Mouse (Mus musculus) lung, embryonic 15.5 days (tissue): ENCODE measurements around the gene Lcn12. TPM values are rescaled to one million over a fixed set of nuclear protein-coding genes. Genes with fewer than 3 reads are reported as not detected.

Source experiments
- ATAC-seq: fragments of 200-750 bp; cut with Nextera tagmentation; 2 replicates; pipeline ENCODE4 v1.8.0; 2017; ENCODE audit warnings: moderate number of reproducible peaks, borderline replicate concordance; ENCODE audit not compliant: low FRiP score, low TSS enrichment; ENCODE audit errors: extremely low read depth
- H3K27ac ChIP-seq: fragments of 300-500 bp; sonication (generic); 2 replicates; pipeline ENCODE4 v1.5.1; 2015; ENCODE audit warnings: moderate library complexity, mild to moderate bottlenecking, inconsistent platforms
- H3K27me3 ChIP-seq: fragments of 300-500 bp; sonication (generic); 2 replicates; pipeline ENCODE4 v1.6.1; 2015; ENCODE audit warnings: inconsistent platforms
- H3K36me3 ChIP-seq: fragments of 300-500 bp; sonication (generic); 2 replicates; pipeline ENCODE4 v1.6.1; 2015; ENCODE audit warnings: inconsistent platforms
- H3K4me1 ChIP-seq: fragments of 300-500 bp; sonication (generic); 2 replicates; pipeline ENCODE4 v1.6.1; 2015; ENCODE audit warnings: inconsistent platforms
- H3K4me2 ChIP-seq: fragments of 300-500 bp; sonication (generic); 2 replicates; pipeline ENCODE4 v1.6.1; 2015; ENCODE audit warnings: inconsistent platforms, mild to moderate bottlenecking, moderate library complexity
- H3K4me3 ChIP-seq: fragments of 300-500 bp; sonication (generic); 2 replicates; pipeline ENCODE4 v1.5.1; 2015; ENCODE audit warnings: mild to moderate bottlenecking, inconsistent platforms
- H3K9ac ChIP-seq: fragments of 300-500 bp; sonication (generic); 2 replicates; pipeline ENCODE4 v1.6.1; 2015; ENCODE audit warnings: inconsistent platforms
- H3K9me3 ChIP-seq: fragments of 300-500 bp; sonication (generic); 2 replicates; pipeline ENCODE4 v1.6.1; 2016; ENCODE audit warnings: inconsistent platforms
- WGBS: fragments of 180-500 bp; shearing (Covaris S2); methylation state at CpG from one replicate; pipeline ENCODE4 v1.1.7; 2015; 5-methylcytosine and 5-hydroxymethylcytosine counted together
- polyA plus RNA-seq: library from polyadenylated mRNA; unstranded; fragments of >200 nt; fragmentation: Nextera tagmentation; extraction: Ambion mirVana; gene quantifications from 2 replicates; pipeline ENCODE4 v1.2.1, GENCODE M21; 2015

The Lcn12 gene
- polyA plus RNA-seq, 1 experiment from 2014 or later, result not detected

- WGBS, result 68% methylated on average over 6 of the region's 6 CpGs
- no peaks in the 10 kb centered on the region for H3K36me3 ChIP-seq
- H3K4me2 ChIP-seq, result no peak overlapping the region
- no peak overlapping the region for H3K27ac ChIP-seq
- H3K27me3 ChIP-seq, result no peaks in the 10 kb centered on the region
- no peak overlapping the region for H3K4me3 ChIP-seq
- no peaks in the 10 kb centered on the region for H3K4me1 ChIP-seq
- no peak for ATAC-seq
- no peak overlapping the region for H3K9ac ChIP-seq
- no peaks in the 10 kb centered on the region for H3K9me3 ChIP-seq
These were observed 5.6 kb downstream of the Lcn12 start for GRCm38 (mm10) chr2:25487965-25488670.

DNA sequence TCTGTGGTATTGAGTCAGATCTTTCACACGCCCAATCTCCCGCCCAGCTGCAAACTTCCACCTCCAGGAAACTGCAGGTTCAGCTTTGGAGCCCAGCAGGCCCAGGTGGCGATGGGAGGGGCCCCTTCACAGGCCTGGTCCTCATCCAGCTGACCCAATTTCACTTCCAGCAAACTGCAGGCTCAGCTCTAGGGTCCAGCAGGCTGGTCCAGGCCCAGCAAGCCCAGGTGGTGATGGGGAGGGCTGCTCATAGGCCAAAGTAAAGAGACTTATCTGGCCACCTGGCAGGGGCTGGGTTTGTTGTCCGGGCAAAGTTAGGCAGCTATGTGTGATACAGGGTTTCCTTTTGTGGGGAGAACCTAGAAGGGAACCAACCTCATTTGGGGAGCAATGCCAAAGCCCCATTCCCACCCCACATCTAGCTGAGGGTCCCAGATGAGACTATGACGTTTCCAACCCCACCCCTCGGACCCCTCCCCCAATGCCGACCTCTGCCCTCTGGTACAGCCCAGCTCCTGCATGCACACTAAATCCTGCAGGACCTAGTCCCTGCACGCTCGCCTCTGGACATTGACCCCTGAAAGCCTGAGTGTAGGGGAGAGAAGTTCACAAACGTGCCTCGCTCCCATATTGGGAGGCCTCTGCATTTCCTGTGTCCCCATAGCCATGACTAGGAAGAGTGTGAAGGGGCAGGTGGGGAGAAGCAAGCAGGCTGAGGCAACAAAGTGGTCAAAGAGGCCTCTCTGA lies 8.6 kb downstream of the Lcn12 start:
- ATAC-seq, result no peak
- no peaks in the 10 kb centered on the region for H3K4me1 ChIP-seq
- H3K27ac ChIP-seq, result no peak overlapping the region
- H3K4me3 ChIP-seq, result no peak overlapping the region
- no peaks in the 10 kb centered on the region for H3K36me3 ChIP-seq
- 63% methylated on average over 11 of the region's 11 CpGs for WGBS
- no peak overlapping the region for H3K4me2 ChIP-seq
- no peaks in the 10 kb centered on the region for H3K9me3 ChIP-seq
- H3K27me3 ChIP-seq, result no peaks in the 10 kb centered on the region
- no peak overlapping the region for H3K9ac ChIP-seq

DNA sequence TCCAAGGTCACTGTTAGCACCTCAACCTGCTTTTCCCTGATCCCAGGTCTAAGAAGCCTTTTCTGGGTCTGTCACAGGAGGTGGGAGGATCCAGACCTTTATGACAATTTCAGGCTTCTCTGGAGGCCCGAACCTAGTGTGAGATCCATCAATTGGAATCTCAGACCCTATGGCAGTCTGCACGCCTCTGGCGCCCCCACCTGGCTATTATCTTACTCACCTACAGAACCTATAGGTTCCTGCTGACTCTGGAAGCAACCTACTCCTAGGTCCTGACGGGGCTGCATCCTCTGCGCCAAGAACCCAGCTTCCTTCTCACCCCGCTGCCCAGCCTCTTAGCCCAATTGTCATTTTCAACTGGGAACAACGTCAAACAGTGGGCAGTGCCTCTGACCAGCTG lies 10.7 kb downstream of the Lcn12 start:
- H3K9ac ChIP-seq, result no peak overlapping the region
- no peak overlapping the region for H3K27ac ChIP-seq
- H3K27me3 ChIP-seq, result no peaks in the 10 kb centered on the region
- WGBS, result 20% methylated on average over 7 of the region's 7 CpGs
- no peak for ATAC-seq
- H3K4me2 ChIP-seq, result no peak overlapping the region
- H3K9me3 ChIP-seq, result no peaks in the 10 kb centered on the region
- H3K4me1 ChIP-seq, result no peaks in the 10 kb centered on the region
- no peaks in the 10 kb centered on the region for H3K36me3 ChIP-seq
- H3K4me3 ChIP-seq, result no peak overlapping the region

DNA sequence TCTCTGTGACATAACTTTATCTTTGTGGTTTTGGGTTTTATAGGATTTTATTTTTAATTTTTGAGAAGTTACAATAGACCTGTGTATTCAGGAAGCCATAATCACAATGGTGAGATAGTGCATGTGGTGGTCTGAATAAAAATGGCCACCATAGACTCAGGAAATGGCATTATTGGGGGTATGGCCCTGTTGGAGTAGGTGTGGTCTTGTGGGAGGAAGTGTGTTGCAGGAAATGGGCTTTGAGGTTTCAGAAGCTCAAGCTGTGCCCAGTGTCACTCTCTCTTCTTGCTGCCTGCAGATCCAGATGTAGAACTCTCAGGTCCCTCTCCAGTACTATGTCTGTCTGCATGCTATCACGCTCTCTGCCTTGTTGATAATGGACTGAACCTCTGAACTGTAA lies 13.2 kb downstream of the Lcn12 start:
- H3K27ac ChIP-seq, result no peak overlapping the region
- no peaks in the 10 kb centered on the region for H3K4me1 ChIP-seq
- H3K27me3 ChIP-seq, result no peaks in the 10 kb centered on the region
- H3K4me3 ChIP-seq, result no peak overlapping the region
- ATAC-seq, result no peak
- no peaks in the 10 kb centered on the region for H3K36me3 ChIP-seq
- H3K4me2 ChIP-seq, result no peak overlapping the region
- no peak overlapping the region for H3K9ac ChIP-seq
- H3K9me3 ChIP-seq, result no peaks in the 10 kb centered on the region
- 85% methylated on average over 1 of the region's 1 CpGs for WGBS

DNA sequence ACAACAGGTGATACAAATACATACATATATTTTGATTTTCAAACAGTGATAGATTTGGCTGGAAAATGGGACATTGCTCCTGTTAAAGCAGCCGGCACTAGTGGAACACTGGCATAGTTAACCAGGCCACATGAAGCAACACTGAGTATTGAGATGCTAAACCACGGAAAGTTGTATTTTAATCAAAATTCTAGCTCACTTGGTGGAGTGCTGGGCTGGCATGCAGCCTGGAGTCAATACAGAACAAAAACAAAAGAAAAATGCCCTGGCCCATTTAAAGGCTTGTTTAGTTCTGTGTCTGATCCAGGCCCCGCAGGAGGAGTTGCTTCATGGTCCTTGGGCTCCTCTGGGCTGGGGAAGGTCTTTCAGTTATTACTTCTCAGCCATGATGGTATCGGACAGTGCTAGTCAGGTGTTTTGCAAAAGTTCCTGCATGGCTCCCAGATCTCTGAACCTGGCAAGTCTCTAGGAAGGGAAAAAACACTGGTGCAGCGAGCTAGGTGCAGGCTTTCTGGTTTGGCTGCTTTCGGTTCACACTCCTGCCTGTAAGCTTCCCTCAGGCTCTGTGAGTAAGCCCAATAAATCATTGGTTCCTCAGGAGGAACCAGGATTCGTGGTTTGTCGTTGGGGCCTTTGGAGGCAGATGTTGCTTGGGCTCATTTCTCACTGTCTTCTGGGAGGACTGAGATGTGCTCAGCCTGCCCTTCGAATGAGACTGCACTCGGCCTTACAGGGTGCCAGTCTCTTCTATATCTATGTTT lies 14.0 kb downstream of the Lcn12 start:
- no peak for ATAC-seq

DNA sequence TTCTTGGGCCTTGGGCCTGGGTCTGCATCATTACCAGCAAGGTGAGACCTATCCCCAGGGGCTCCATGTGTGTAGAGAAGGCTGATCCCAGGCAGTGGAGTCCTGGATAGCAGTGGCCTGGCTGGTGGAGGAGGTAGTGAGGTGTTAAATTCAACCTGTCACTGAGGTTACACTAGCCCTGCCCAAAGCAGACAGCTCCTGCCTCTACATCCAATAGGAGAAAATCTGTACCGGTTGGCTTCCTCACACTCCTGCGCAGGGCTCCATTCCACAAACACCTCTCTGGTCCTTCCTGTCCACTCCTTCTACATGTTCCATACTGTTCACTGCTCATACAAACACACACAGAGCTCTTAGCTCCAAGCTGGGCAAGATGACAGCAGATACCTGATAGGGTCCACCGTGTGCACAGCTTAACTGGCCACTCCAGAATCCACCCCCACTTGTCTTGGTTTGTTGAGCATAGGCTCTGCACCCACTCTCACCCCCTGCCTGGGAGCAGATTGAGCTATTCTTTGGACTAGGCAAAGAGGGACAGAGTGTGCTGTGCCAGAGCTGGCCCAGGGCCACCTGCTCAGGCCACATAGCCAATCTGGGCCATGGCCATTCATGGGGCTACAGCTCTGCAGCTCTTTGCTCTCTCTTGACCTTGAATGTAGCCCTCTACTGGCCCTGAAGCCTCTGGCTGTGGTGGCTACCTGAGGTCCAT lies 15.6 kb downstream of the Lcn12 start:
- peak; percentile 16; the same call in 1 of the 2 replicates for ATAC-seq
- Histone ChIP-seq H3K4me3 (no peak overlapping the region), H3K4me1 (no peaks in the 10 kb centered on the region), H3K4me2 (no peak overlapping the region), H3K36me3 (no peaks in the 10 kb centered on the region), H3K9me3 (no peaks in the 10 kb centered on the region), H3K27ac (no peak overlapping the region), H3K9ac (no peak overlapping the region), H3K27me3 (no peaks in the 10 kb centered on the region)
- 72% methylated on average over 3 of the region's 3 CpGs for WGBS

More for the DNA sequence above, 14.0 kb downstream of the Lcn12 start:
- Histone ChIP-seq H3K4me1 (no peaks in the 10 kb centered on the region), H3K9me3 (no peaks in the 10 kb centered on the region), H3K27me3 (no peaks in the 10 kb centered on the region), H3K4me2 (no peak overlapping the region), H3K36me3 (no peaks in the 10 kb centered on the region), H3K4me3 (no peak overlapping the region), H3K27ac (no peak overlapping the region), H3K9ac (no peak overlapping the region)
- WGBS, result 64% methylated on average over 10 of the region's 10 CpGs

GRCm38 (mm10) chr2:25477541-25477940 lies 16.2 kb downstream of the Lcn12 start:
- Histone ChIP-seq H3K4me1 (no peaks in the 10 kb centered on the region), H3K27me3 (no peaks in the 10 kb centered on the region), H3K27ac (no peak overlapping the region), H3K9me3 (no peaks in the 10 kb centered on the region), H3K4me2 (no peak overlapping the region), H3K36me3 (no peaks in the 10 kb centered on the region), H3K9ac (no peak overlapping the region), H3K4me3 (no peak overlapping the region)
- WGBS, result 82% methylated on average over 8 of the region's 8 CpGs
- no peak for ATAC-seq

DNA sequence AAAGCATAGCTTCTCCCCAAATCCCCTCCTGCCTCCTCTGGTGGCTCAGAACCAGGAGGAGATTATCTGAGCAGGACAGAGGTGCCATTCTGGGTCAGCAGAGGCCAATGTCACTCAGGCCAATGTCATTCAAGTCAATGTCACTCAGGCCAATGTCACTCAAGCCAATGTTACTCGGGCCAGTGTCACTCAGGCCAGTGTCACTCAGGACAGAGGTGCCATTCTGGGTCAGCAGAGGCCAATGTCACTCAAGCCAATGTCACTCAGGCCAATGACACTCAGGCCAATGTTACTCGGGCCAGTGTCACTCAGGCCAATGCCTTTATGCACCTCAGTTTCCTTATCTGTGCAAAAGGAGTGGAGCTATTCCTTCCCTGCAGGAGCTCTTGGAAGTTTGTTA lies 21.2 kb downstream of the Lcn12 start:
- H3K36me3 ChIP-seq, result no peaks in the 10 kb centered on the region
- H3K27me3 ChIP-seq, result no peaks in the 10 kb centered on the region
- no peaks in the 10 kb centered on the region for H3K9me3 ChIP-seq
- no peak for ATAC-seq
- no peak overlapping the region for H3K27ac ChIP-seq
- 50% methylated on average over 2 of the region's 2 CpGs for WGBS
- no peak overlapping the region for H3K4me2 ChIP-seq
- peaks cover 15% of the 10 kb centered on the region; the same call in 1 of the 2 replicates for H3K4me1 ChIP-seq
- H3K4me3 ChIP-seq, result no peak overlapping the region
- H3K9ac ChIP-seq, result no peak overlapping the region

DNA sequence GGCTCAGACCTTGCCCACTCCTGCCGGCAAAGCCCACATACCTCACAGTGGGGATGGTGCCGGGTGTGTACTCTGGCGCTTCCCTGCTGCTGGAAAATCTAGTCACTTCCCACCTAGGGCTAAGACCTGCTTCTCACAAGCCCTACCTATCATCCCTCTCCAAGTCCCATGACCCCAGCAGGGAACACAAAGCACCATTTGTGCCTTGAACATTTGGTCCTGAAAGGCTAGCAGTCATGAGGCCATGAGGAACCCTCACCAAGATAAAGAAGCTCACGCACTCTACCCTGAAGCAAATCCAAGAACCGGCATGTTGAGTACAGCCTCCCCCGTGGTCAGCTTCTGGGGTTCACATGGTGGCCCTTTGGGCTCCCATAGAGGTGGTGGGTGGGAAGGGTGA lies 23.7 kb downstream of the Lcn12 start, which contains the start of gene Ptgds:
Ptgds (minus strand) TSS at position 78 of the 400 bp plus-strand sequence.
- Histone ChIP-seq H3K4me2 (no peak within 1 kb of the TSS), H3K9ac (no peak within 1 kb of the TSS)
- 33% methylated on average over 6 of the region's 6 CpGs for WGBS

GRCm38 (mm10) chr2:25468962-25469915 lies 24.5 kb downstream of the Lcn12 start:
- WGBS, result 63% methylated on average over 10 of the region's 10 CpGs
- H3K36me3 ChIP-seq, result no peaks in the 10 kb centered on the region
- H3K4me1 ChIP-seq, result peaks cover 15% of the 10 kb centered on the region; the same call in 1 of the 2 replicates
- H3K27me3 ChIP-seq, result no peaks in the 10 kb centered on the region
- peak; percentile 36; the same call in 1 of the 2 replicates for ATAC-seq
- H3K27ac ChIP-seq, result peak overlapping the region; percentile 25
- H3K4me3 ChIP-seq, result no peak overlapping the region
- H3K9me3 ChIP-seq, result no peaks in the 10 kb centered on the region
- no peak overlapping the region for H3K9ac ChIP-seq
- no peak overlapping the region for H3K4me2 ChIP-seq

More for the DNA sequence above, 23.7 kb downstream of the Lcn12 start, which contains the start of gene Ptgds:
- Histone ChIP-seq H3K27ac (peak within 1 kb of the TSS; percentile 25), H3K36me3 (no peaks in the 10 kb centered on the region), H3K27me3 (no peaks in the 10 kb centered on the region), H3K9me3 (no peaks in the 10 kb centered on the region), H3K4me1 (peaks cover 15% of the 10 kb centered on the region; the same call in 1 of the 2 replicates), H3K4me3 (no peak within 1 kb of the TSS)
- no peak for ATAC-seq
